Mouse (Mus musculus) embryonic fibroblast, embryonic 13.5 days (primary cell): ENCODE data around the gene Prpf40b.

Experiments
- CTCF ChIP-seq: IDR thresholded peaks from 2 replicates; pipeline ENCODE4 v1.5.1; 2011; ENCODE audit warnings: mild to moderate bottlenecking, control low read depth, low read length, moderate library complexity, borderline replicate concordance; ENCODE audit not compliant: insufficient read depth
- POLR2A ChIP-seq: IDR thresholded peaks from 2 replicates; pipeline ENCODE4 v1.6.1; 2011; ENCODE audit warnings: low read depth, mild to moderate bottlenecking, control low read depth, low read length, moderate library complexity

DNA sequence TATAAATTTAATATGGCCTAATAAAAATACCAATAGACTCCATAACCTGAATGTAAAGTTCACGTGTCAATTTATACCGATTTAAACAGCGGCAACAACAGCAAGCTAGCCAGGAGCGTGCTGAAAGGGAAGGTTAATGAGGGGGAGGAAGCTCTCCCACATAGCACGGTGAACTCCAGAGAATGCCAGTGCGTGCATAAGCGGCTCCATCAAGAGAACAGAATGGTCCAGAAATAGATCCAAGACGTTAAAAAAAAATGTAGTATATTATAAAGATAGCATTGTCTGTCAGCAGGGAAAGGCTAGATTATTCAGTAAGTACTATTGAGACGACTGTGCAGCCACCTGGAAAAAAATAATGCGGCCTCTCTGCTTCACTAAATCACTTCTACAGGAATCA, 32.2 kb upstream of the Prpf40b start:
- TF ChIP-seq CTCF = no peak
- TF ChIP-seq POLR2A = no peak
